Mouse (Mus musculus): ENCODE results near the gene Npm3. TPM values are rescaled to one million over a fixed set of nuclear protein-coding genes. Genes with fewer than 3 reads are reported as not detected.

Npm3 gene
- polyA plus RNA-seq, 1 experiment, result 99.4 TPM

DNA sequence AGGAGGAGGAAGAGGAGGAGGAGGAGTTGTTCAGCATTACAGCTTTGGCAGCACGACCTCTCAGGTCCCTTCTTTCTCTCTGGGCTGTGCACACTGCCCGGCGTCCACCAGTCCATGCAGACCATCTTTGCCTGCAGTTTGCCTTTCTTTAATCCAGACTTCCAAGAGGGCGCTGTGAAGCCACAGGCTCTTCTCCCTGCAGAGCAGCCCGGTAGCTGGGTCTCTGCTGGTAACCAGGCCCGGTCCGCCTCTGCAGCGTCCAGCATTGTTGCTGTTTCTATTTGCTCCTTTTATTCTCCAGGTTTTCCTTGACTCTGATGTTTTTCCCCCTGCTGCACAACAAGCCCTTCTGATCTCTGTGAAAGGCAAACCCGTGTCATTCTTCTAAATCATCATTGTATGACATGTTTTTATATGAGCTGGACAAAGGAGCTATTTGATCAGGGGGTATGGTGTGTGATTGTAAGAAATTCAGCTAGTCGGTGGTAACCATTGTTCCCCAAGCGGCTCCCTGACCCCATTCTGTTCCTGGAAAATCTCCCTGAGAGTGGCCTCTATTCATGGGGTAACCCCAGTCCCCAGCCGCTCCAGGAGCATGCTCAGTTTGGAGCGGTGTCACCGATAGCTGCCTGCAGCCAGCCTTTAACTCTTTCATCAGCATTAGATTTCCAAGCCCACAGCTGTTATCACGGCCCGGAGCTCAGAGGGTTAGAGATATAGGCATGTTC, 31.7 kb downstream of the Npm3 start:
- no peak overlapping the region for H3K4me3 ChIP-seq (ENCODE audit: insufficient read depth, low read length)
- no peak overlapping the region for H3K27ac ChIP-seq (ENCODE audit: insufficient read depth, low read length)
- H3K4me1 ChIP-seq (ENCODE audit: control insufficient read depth, insufficient read depth, low read length), result peaks cover 5% of the 10 kb centered on the region
- TF ChIP-seq CTCF (IDR thresholded peaks at IDR 0.05; ENCODE audit: borderline replicate concordance, insufficient read depth, low read length) (no peak), POLR2A (IDR thresholded peaks at IDR 0.05; ENCODE audit: low read depth, low read length) (no peak)

DNA sequence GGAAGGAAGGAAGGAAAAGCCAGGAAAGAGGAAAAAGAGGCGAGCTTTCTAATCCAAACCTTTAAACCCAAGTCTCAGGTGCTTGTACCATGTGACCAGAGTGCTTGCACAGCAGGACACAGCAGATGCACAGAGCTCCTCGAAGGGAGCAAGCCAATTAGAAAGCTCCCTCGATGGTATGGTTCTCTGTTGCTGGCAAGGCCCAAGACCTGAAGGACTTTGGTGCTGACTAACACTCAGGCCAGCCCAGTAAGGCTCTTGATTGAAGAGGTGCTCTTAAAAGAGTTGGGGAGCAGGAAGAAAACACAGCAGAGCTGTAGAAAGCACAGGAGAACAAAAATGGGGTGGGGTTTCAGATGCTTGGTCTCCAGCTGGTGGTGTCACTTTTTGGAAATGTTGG, 40.7 kb downstream of the Npm3 start:
- TF ChIP-seq CTCF (IDR thresholded peaks at IDR 0.05; ENCODE audit: borderline replicate concordance, insufficient read depth, low read length) (no peak), POLR2A (IDR thresholded peaks at IDR 0.05; ENCODE audit: low read depth, low read length) (no peak)
- Histone ChIP-seq H3K4me3 (ENCODE audit: insufficient read depth, low read length) (no peak overlapping the region), H3K27ac (ENCODE audit: insufficient read depth, low read length) (no peak overlapping the region), H3K4me1 (ENCODE audit: control insufficient read depth, insufficient read depth, low read length) (no peaks in the 10 kb centered on the region)

Other genes starting within 250 kb of the Npm3 start
- 5.1 and 5.6 TPM in 2 replicates for gene Poll, start 189.1 kb downstream of the Npm3 start, polyA plus RNA-seq (2011; ENCODE audit: insufficient read length, low read depth, missing spikeins)
- gene Gm17018, start 189.0 kb downstream of the Npm3 start, polyA plus RNA-seq (2011; ENCODE audit: insufficient read length, low read depth, missing spikeins), result 20.8 and 26.7 TPM in 2 replicates
- gene Fbxw4, start 89.3 kb downstream of the Npm3 start, polyA plus RNA-seq (2011; ENCODE audit: insufficient read length, low read depth, missing spikeins), result 13.4 and 18.0 TPM in 2 replicates
- gene Fgf8, start 6.7 kb downstream of the Npm3 start, polyA plus RNA-seq (2011; ENCODE audit: insufficient read length, low read depth, missing spikeins), result not detected in 2 replicates
- 87.3 and 87.4 TPM in 2 replicates for gene Mgea5, start 34.2 kb upstream of the Npm3 start, polyA plus RNA-seq (2011; ENCODE audit: insufficient read length, low read depth, missing spikeins)
- not detected in 2 replicates for gene Kcnip2, start 66.5 kb upstream of the Npm3 start, polyA plus RNA-seq (2011; ENCODE audit: insufficient read length, low read depth, missing spikeins)
- gene Armh3, start 248.9 kb upstream of the Npm3 start, polyA plus RNA-seq (2011; ENCODE audit: insufficient read length, low read depth, missing spikeins), result 10.5 and 15.3 TPM in 2 replicates